Mouse (Mus musculus): ENCODE data around the gene Olfml3. TPM values are rescaled to one million over a fixed set of nuclear protein-coding genes. Genes with fewer than 3 reads are reported as not detected.
A peak's percentile ranks its signal among the peaks of the same experiment; 100 is the strongest.

The Olfml3 gene
- polyA plus RNA-seq, 1 experiment from 2014 or later, result 27.7 TPM

- 71% methylated on average over 28 of the region's 28 CpGs for WGBS
- no peaks in the 10 kb centered on the region for H3K36me3 ChIP-seq (ENCODE audit: control insufficient read depth, insufficient read depth, low read length)
- H3K27ac ChIP-seq (replicated peaks; ENCODE audit: low read depth, low read length), result peak overlapping the region; percentile 97
- DNase-seq (ENCODE audit: low spot score), result no peak
- no peaks in the 10 kb centered on the region for H3K9me3 ChIP-seq (ENCODE audit: control insufficient read depth, low read length)
- peak overlapping the region; percentile 33 for H3K4me3 ChIP-seq (ENCODE audit: low read depth, low read length)
- ATAC-seq (ENCODE audit: insufficient number of reproducible peaks, low FRiP score, low TSS enrichment, low read depth), result no peak
- no peaks in the 10 kb centered on the region for H3K27me3 ChIP-seq (ENCODE audit: control insufficient read depth, insufficient read depth, low read length)
- peak overlapping the region; percentile 70 for H3K4me2 ChIP-seq (ENCODE audit: low read depth, severe bottlenecking)
- H3K4me1 ChIP-seq (ENCODE audit: control insufficient read depth, insufficient read depth, low read length), result peaks cover 51% of the 10 kb centered on the region
- peak overlapping the region; percentile 53 for H3K9ac ChIP-seq (ENCODE audit: low read length)
These were observed 1.8 kb downstream of the Olfml3 start for GRCm38 (mm10) chr3:103735776-103736600.

DNA sequence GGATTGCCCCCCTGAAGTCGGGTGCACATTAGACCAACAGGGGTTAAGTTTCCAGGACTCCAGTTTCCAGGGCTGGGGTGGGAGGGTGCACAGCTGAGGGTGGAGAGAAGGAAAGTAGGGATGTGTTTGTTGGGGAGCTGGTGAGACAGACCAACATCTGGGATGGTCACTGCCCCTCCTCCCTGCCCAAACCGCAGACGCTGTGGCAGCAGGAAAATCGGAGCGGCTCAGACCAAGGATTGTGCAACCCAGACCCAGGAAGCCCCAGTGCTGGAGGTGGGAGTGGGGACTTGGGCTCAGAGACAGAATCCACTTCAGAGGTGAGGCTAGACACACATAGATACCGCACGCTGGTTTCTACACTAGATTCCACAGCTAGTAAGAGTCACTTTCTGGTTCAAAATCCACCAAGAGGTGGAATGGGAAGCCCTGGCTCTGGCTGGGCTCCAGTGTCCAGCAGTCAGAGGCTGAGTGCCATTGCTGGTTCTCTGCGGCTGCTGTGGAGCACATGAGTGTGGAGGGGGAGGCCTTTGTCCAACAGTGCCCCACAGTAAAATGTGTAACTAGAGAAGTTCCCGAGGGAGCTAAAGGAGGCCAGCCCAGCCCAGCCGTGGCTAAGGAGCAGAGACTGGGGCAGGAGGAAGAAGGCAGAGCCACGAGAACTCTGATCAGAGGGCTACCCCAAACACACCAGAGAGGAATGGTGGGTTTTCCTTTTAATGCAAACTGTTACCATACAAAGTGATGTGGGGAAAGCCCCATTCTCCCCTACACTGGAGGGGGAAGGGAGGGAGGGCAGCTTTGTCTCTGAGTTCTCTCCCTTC lies 2.9 kb downstream of the Olfml3 start:
- peak; percentile 77 for DNase-seq (ENCODE audit: low spot score)
- H3K9ac ChIP-seq (ENCODE audit: low read length), result peak overlapping the region; percentile 52
- peak overlapping the region; percentile 8; the same call in 1 of the 2 replicates for H3K4me3 ChIP-seq (ENCODE audit: low read depth, low read length)
- H3K27me3 ChIP-seq (ENCODE audit: control insufficient read depth, insufficient read depth, low read length), result no peaks in the 10 kb centered on the region
- H3K27ac ChIP-seq (replicated peaks; ENCODE audit: low read depth, low read length), result peak overlapping the region; percentile 97
- H3K4me2 ChIP-seq (ENCODE audit: low read depth, severe bottlenecking), result peak overlapping the region; percentile 70
- no peaks in the 10 kb centered on the region for H3K9me3 ChIP-seq (ENCODE audit: control insufficient read depth, low read length)
- H3K4me1 ChIP-seq (ENCODE audit: control insufficient read depth, insufficient read depth, low read length), result peaks cover 51% of the 10 kb centered on the region
- 16% methylated on average over 11 of the region's 11 CpGs for whole genome bisulfite sequencing
- peak; percentile 50 for ATAC-seq (ENCODE audit: insufficient number of reproducible peaks, low FRiP score, low TSS enrichment, low read depth)
- no peaks in the 10 kb centered on the region for H3K36me3 ChIP-seq (ENCODE audit: control insufficient read depth, insufficient read depth, low read length)

- no peaks in the 10 kb centered on the region for H3K36me3 ChIP-seq (ENCODE audit: control insufficient read depth, insufficient read depth, low read length)
- H3K9me3 ChIP-seq (ENCODE audit: control insufficient read depth, low read length), result no peaks in the 10 kb centered on the region
- no peaks in the 10 kb centered on the region for H3K27me3 ChIP-seq (ENCODE audit: control insufficient read depth, insufficient read depth, low read length)
- ATAC-seq (ENCODE audit: insufficient number of reproducible peaks, low FRiP score, low TSS enrichment, low read depth), result 0 out of 2 replicates have a peak, but pooled peaks have one; percentile 27
- WGBS, result 48% methylated on average over 19 of the region's 19 CpGs
- peak; percentile 62 for DNase-seq (ENCODE audit: low spot score)
- peaks cover 51% of the 10 kb centered on the region for H3K4me1 ChIP-seq (ENCODE audit: control insufficient read depth, insufficient read depth, low read length)
- peak overlapping the region; percentile 97 for H3K27ac ChIP-seq (replicated peaks; ENCODE audit: low read depth, low read length)
- peak overlapping the region; percentile 70 for H3K4me2 ChIP-seq (ENCODE audit: low read depth, severe bottlenecking)
- peak overlapping the region; percentile 52 for H3K9ac ChIP-seq (ENCODE audit: low read length)
- H3K4me3 ChIP-seq (ENCODE audit: low read depth, low read length), result no peak overlapping the region
These were observed 3.8 kb downstream of the Olfml3 start for GRCm38 (mm10) chr3:103733799-103734695.

GRCm38 (mm10) chr3:103733176-103733575 lies 4.6 kb downstream of the Olfml3 start:
- WGBS, result 24% methylated on average over 2 of the region's 2 CpGs
- Histone ChIP-seq H3K4me1 (ENCODE audit: control insufficient read depth, insufficient read depth, low read length) (peaks cover 55% of the 10 kb centered on the region), H3K9ac (ENCODE audit: low read length) (no peak overlapping the region), H3K9me3 (ENCODE audit: control insufficient read depth, low read length) (no peaks in the 10 kb centered on the region), H3K27me3 (ENCODE audit: control insufficient read depth, insufficient read depth, low read length) (no peaks in the 10 kb centered on the region), H3K27ac (replicated peaks; ENCODE audit: low read depth, low read length) (peak overlapping the region; percentile 32; the same call in 1 of the 2 replicates), H3K4me2 (ENCODE audit: low read depth, severe bottlenecking) (no peak overlapping the region), H3K36me3 (ENCODE audit: control insufficient read depth, insufficient read depth, low read length) (no peaks in the 10 kb centered on the region), H3K4me3 (ENCODE audit: low read depth, low read length) (no peak overlapping the region)
- no peak for DNase-seq (ENCODE audit: low spot score)
- ATAC-seq (ENCODE audit: insufficient number of reproducible peaks, low FRiP score, low TSS enrichment, low read depth), result no peak

GRCm38 (mm10) chr3:103732116-103732515 lies 5.7 kb downstream of the Olfml3 start:
- peaks cover 49% of the 10 kb centered on the region for H3K4me1 ChIP-seq (ENCODE audit: control insufficient read depth, insufficient read depth, low read length)
- H3K27ac ChIP-seq (replicated peaks; ENCODE audit: low read depth, low read length), result no peak overlapping the region
- H3K9me3 ChIP-seq (ENCODE audit: control insufficient read depth, low read length), result no peaks in the 10 kb centered on the region
- WGBS, result 95% methylated on average over 3 of the region's 3 CpGs
- ATAC-seq (ENCODE audit: insufficient number of reproducible peaks, low FRiP score, low TSS enrichment, low read depth), result no peak
- H3K4me3 ChIP-seq (ENCODE audit: low read depth, low read length), result no peak overlapping the region
- no peaks in the 10 kb centered on the region for H3K27me3 ChIP-seq (ENCODE audit: control insufficient read depth, insufficient read depth, low read length)
- no peaks in the 10 kb centered on the region for H3K36me3 ChIP-seq (ENCODE audit: control insufficient read depth, insufficient read depth, low read length)
- H3K4me2 ChIP-seq (ENCODE audit: low read depth, severe bottlenecking), result no peak overlapping the region
- no peak overlapping the region for H3K9ac ChIP-seq (ENCODE audit: low read length)
- no peak for DNase-seq (ENCODE audit: low spot score)

- 91% methylated on average over 9 of the region's 9 CpGs for WGBS
- H3K9me3 ChIP-seq (ENCODE audit: control insufficient read depth, low read length), result no peaks in the 10 kb centered on the region
- no peak overlapping the region for H3K27ac ChIP-seq (replicated peaks; ENCODE audit: low read depth, low read length)
- H3K4me1 ChIP-seq (ENCODE audit: control insufficient read depth, insufficient read depth, low read length), result peaks cover 26% of the 10 kb centered on the region
- no peak overlapping the region for H3K4me2 ChIP-seq (ENCODE audit: low read depth, severe bottlenecking)
- H3K9ac ChIP-seq (ENCODE audit: low read length), result no peak overlapping the region
- no peaks in the 10 kb centered on the region for H3K36me3 ChIP-seq (ENCODE audit: control insufficient read depth, insufficient read depth, low read length)
- H3K27me3 ChIP-seq (ENCODE audit: control insufficient read depth, insufficient read depth, low read length), result no peaks in the 10 kb centered on the region
- no peak overlapping the region for H3K4me3 ChIP-seq (ENCODE audit: low read depth, low read length)
- ATAC-seq (ENCODE audit: insufficient number of reproducible peaks, low FRiP score, low TSS enrichment, low read depth) (no peak), DNase-seq (ENCODE audit: low spot score) (no peak)
These were observed 8.0 kb downstream of the Olfml3 start for GRCm38 (mm10) chr3:103729850-103730249.

DNA sequence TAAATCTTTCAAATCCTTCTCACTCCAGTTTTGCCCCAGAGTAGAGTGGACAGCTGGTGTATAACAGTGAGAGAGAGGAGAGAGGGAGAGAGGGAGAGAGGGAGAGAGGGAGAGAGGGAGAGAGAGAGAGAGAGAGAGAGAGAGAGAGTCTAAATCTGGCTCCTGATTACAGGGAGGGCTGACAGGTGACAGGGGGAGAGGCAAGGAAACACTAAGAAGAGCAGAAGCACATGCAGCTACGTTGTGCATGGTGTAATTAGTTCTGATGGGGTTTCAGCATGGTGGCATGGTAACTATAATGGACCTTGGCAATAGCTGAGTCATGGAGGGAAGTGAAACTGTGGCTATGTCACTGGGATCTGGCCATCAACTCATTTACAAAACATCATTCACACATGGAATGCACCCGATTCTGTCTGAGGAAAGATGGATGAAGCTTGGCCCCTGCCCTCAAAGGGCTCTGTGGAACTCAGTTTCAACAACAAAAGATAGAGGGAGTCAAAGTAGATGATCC lies 9.9 kb downstream of the Olfml3 start:
- H3K36me3 ChIP-seq (ENCODE audit: control insufficient read depth, insufficient read depth, low read length), result no peaks in the 10 kb centered on the region
- DNase-seq (ENCODE audit: low spot score) (no peak), ATAC-seq (ENCODE audit: insufficient number of reproducible peaks, low FRiP score, low TSS enrichment, low read depth) (no peak)
- 39% methylated on average over 2 of the region's 2 CpGs for WGBS
- no peak overlapping the region for H3K4me3 ChIP-seq (ENCODE audit: low read depth, low read length)
- H3K4me1 ChIP-seq (ENCODE audit: control insufficient read depth, insufficient read depth, low read length), result peaks cover 7% of the 10 kb centered on the region; the same call in 1 of the 2 replicates
- H3K27me3 ChIP-seq (ENCODE audit: control insufficient read depth, insufficient read depth, low read length), result no peaks in the 10 kb centered on the region
- no peak overlapping the region for H3K4me2 ChIP-seq (ENCODE audit: low read depth, severe bottlenecking)
- no peak overlapping the region for H3K27ac ChIP-seq (replicated peaks; ENCODE audit: low read depth, low read length)
- no peak overlapping the region for H3K9ac ChIP-seq (ENCODE audit: low read length)
- H3K9me3 ChIP-seq (ENCODE audit: control insufficient read depth, low read length), result no peaks in the 10 kb centered on the region

All from limb, embryonic 11.5 days (tissue).